Mouse (Mus musculus) small intestine, adult 2 months (tissue): ENCODE measurements around the gene Dab1.

Source experiments
- CTCF ChIP-seq: fragments of 200-500 bp; IDR thresholded peaks from 2 replicates; pipeline ENCODE4 v1.5.1; 2012; ENCODE audit warnings: low read depth, mild to moderate bottlenecking, control low read depth, inconsistent platforms, low read length, moderate library complexity, mixed read lengths; ENCODE audit not compliant: insufficient replicate concordance, insufficient read length; ENCODE audit errors: extremely low read depth
- POLR2A ChIP-seq: fragments of 200-500 bp; IDR thresholded peaks from 2 replicates; pipeline ENCODE4 v1.6.1; 2012; ENCODE audit warnings: low read depth, mild to moderate bottlenecking, control low read depth, inconsistent platforms, low read length, moderate library complexity

- TF ChIP-seq POLR2A (no peak), CTCF (no peak)
These were observed 944.4 kb downstream of the Dab1 start for GRCm38 (mm10) chr4:104563512-104563911.
